Mouse (Mus musculus) right cerebral cortex, adult 2 months (tissue): ENCODE data around the gene Olfr930.

Experiments used
- DNase-seq, 2 experiments: peaks; one replicate each; pipeline ENCODE4 v3.0.0; 2021 to 2022; ENCODE audit warnings: low spot score in 2 of 2

Gene Olfr930

DNA sequence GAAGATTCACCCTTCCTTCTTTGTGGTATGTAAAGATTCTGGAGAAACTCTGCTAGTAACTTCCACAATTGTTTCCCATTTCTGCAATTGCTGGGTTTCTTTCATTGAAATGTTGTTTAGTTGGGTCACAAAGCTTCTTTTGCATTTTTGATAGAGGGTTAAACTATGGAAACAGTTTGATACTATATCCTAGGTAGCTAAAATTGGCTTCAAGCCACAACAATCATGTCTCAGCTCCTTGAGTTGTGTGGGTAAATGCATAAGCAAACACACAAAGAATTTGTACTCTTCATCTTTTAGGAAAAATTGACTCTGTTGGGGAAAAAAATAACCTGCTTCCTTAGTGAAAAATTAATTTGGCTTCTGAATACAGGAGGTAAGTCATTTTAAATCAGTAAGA lies at the start of gene Olfr930:
Gene Olfr930 (plus strand): TSS at position 301 of the 400 bp plus-strand sequence.
- no peak for DNase-seq

DNA sequence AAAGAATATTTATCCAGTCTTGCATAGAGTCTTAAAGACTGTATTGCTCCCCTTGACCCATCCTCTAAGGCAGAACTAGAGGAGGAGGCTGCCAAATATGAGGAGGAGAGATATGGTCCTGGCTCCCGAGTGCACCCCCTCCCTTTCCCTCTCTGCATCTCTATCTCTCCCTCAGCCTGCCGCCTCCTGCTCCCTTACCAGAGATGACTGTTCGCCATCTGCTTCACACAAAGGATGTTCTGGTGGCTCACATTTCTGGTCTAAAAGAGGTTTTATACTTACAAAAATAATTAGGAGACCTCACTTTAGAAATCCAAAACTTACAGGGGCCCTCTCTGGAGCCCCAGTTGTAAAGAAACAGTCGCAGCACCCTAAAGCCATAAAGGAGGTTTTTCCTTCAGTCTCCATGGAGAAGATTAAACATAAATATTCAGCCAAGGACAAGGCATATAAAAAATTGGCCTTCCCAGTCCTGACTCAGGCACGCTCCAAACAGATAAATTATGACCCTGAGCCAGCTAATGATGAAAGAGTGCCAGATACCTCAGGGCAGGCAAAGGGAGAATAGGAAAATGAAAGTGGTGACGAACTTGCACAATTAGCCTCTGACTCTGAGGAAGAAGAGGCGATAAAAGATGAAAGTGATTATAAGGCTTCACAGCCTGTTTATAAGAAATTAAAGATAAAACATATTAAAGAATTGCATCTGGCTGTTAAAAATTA lies 24.0 kb downstream of the Olfr930 start:
- DNase-seq: peak; percentile 29 to 49

DNA sequence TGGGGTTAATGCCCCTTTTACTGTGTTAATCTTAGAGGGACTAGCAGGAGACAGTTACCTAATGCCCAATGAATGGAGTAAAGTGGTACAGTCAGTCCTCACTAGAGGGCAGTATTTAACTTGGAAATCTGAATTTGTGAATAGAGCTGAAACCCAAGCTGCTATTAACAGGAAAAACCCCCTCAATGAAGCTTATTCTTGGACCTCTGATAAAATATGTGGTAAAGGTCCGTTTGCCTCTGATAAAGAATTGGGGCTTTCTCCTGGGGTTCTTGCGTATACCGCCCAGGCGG lies 24.5 kb downstream of the Olfr930 start:
- DNase-seq: no peak

DNA sequence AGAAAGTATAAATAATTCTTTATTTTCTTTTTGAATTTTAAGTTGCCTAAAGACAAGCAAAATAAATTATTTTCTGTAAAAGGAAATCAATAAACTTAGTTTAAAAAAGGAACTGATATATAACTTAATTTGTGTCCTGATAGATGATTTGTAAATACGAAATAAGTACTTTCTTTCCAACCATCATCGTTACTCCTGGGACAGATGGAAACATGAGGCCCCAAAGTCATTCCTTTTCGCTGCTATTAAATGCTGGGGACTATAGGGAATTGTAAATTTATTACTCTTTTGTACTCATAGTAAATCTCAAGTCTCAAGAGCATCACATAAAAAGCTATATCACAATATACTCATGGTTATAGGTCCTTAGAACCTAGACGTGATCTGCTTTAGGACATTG lies 42.4 kb downstream of the Olfr930 start, which contains the start of gene Olfr933:
Gene Olfr933 (plus strand): TSS at position 301 of the 400 bp plus-strand sequence.
- DNase-seq: no peak
